Mouse (Mus musculus) hematopoietic multipotent progenitor cell, adult 10-12 weeks (in vitro differentiated cells): ENCODE results near the gene Arhgap11a. TPM values are rescaled to one million over a fixed set of nuclear protein-coding genes. Genes with fewer than 3 reads are reported as not detected.

Experiments
- polyA plus RNA-seq: library from polyadenylated mRNA; stranded (reverse); fragments of >175 nt; gene quantifications from 2 replicates; pipeline ENCODE4 v1.2.3, GENCODE M21; 2012; ENCODE audit warnings: low replicate concordance

Arhgap11a gene
- 1.8 and 3.0 TPM in 2 replicates for polyA plus RNA-seq

GRCm38 (mm10) chr2:113848245-113849121 lies at the start of gene Arhgap11a:
Arhgap11a (minus strand) TSS chr2:113848661.

GRCm38 (mm10) chr2:113828943-113829882 lies 19.2 kb downstream of the Arhgap11a start, which contains the start of gene Scg5:
Scg5 (minus strand) TSS chr2:113829121.

Other genes starting within 250 kb of the Arhgap11a start
- not detected in 2 replicates for gene Grem1, start 90.0 kb downstream of the Arhgap11a start, polyA plus RNA-seq
- gene Scg5, start 19.5 kb downstream of the Arhgap11a start, polyA plus RNA-seq, result 3.9 and 5.9 TPM in 2 replicates
- not detected in 2 replicates for gene Gjd2, start 165.0 kb upstream of the Arhgap11a start, polyA plus RNA-seq
- gene Actc1, start 204.9 kb upstream of the Arhgap11a start, polyA plus RNA-seq, result not detected in 2 replicates